30 mouse cellular contexts compared by ENCODE assay signal in genomic region chr10:75844800-75845199, GRCm38 (mm10). TPM values are rescaled to one million over a fixed set of nuclear protein-coding genes. Genes with fewer than 3 reads are reported as not detected.
DNase-seq lines count a peak whose midpoint lies in the region; ATAC-seq and TF ChIP-seq lines count a peak whose summit lies in the region.
"Had no signal": no experiment of that assay in that cellular context is flagged by ENCODE, and none has a peak within 500 bp of the region (broad histone marks: within the 10 kb centered on the region; RNA-seq: fewer than 3 reads in every experiment).

No protein-coding gene starts in this region.

- TF ChIP-seq EP300 in liver, postnatal 0 days (IDR thresholded peaks at IDR 0.05; ENCODE audit: low read depth), result 0 out of 2 replicates have a peak, but pooled peaks have one; percentile 7

- H3K9ac ChIP-seq in intestine, postnatal 0 days (ENCODE audit: low read depth, low read length), result no peak overlapping the region
- H3K9ac ChIP-seq in intestine, embryonic 16.5 days (ENCODE audit: low read depth, low read length), result no peak overlapping the region
- H3K9ac ChIP-seq in midbrain, embryonic 16.5 days (ENCODE audit: low read depth, low read length), result no peak overlapping the region
- H3K9ac ChIP-seq in liver, postnatal 0 days (replicated peaks), result no peak overlapping the region
- H3K9ac ChIP-seq: forebrain, embryonic 15.5 days; limb, embryonic 12.5 days; lung, embryonic 15.5 days had no signal

- H3K9me3 ChIP-seq in intestine, postnatal 0 days (ENCODE audit: control insufficient read depth), result no peaks in the 10 kb centered on the region
- no peaks in the 10 kb centered on the region for H3K9me3 ChIP-seq in intestine, embryonic 16.5 days (ENCODE audit: control insufficient read depth, low read length)
- no peaks in the 10 kb centered on the region for H3K9me3 ChIP-seq in midbrain, embryonic 10.5 days (replicated peaks)
- no peaks in the 10 kb centered on the region for H3K9me3 ChIP-seq in midbrain, embryonic 16.5 days (replicated peaks; ENCODE audit: control insufficient read depth, low read length, poor library complexity, severe bottlenecking)
- no peaks in the 10 kb centered on the region for H3K9me3 ChIP-seq in liver, postnatal 0 days (ENCODE audit: low read length)
- H3K9me3 ChIP-seq: forebrain, embryonic 15.5 days; hindbrain, embryonic 10.5 days; limb, embryonic 12.5 days; lung, embryonic 15.5 days had no signal

- TF ChIP-seq CTCF in intestine, postnatal 0 days (IDR thresholded peaks at IDR 0.05; ENCODE audit: low read depth), result 0 out of 2 replicates have a peak, but pooled peaks have one; percentile 11
- TF ChIP-seq CTCF in liver, postnatal 0 days (IDR thresholded peaks at IDR 0.05; ENCODE audit: low read depth), result peak; percentile 36

- no peaks in the 10 kb centered on the region for H3K4me1 ChIP-seq in intestine, postnatal 0 days (replicated peaks; ENCODE audit: control insufficient read depth, insufficient read depth, low read length)
- H3K4me1 ChIP-seq in intestine, embryonic 16.5 days (ENCODE audit: control insufficient read depth, insufficient read depth, low read length), result no peaks in the 10 kb centered on the region
- H3K4me1 ChIP-seq in midbrain, embryonic 10.5 days, result peaks cover 15% of the 10 kb centered on the region
- no peaks in the 10 kb centered on the region for H3K4me1 ChIP-seq in midbrain, embryonic 16.5 days (ENCODE audit: control insufficient read depth, insufficient read depth, low read length)
- H3K4me1 ChIP-seq in liver, postnatal 0 days (ENCODE audit: insufficient read depth), result peaks cover 22% of the 10 kb centered on the region
- H3K4me1 ChIP-seq: forebrain, embryonic 15.5 days; limb, embryonic 12.5 days; lung, embryonic 15.5 days had no signal

- WGBS in intestine, postnatal 0 days, result 61% methylated on average over 1 of the region's 1 CpGs
- WGBS in intestine, embryonic 16.5 days, result 51% methylated on average over 1 of the region's 1 CpGs
- 84% methylated on average over 1 of the region's 1 CpGs for WGBS in midbrain, embryonic 10.5 days
- 34% methylated on average over 1 of the region's 1 CpGs for WGBS in midbrain, embryonic 16.5 days
- 58% methylated on average over 1 of the region's 1 CpGs for WGBS in liver, postnatal 0 days (ENCODE audit: insufficient replicate concordance)

- no peak overlapping the region for H3K4me3 ChIP-seq in intestine, postnatal 0 days (ENCODE audit: low read depth, low read length)
- H3K4me3 ChIP-seq in intestine, embryonic 16.5 days (ENCODE audit: low read length), result no peak overlapping the region
- H3K4me3 ChIP-seq in midbrain, embryonic 10.5 days, result no peak overlapping the region
- no peak overlapping the region for H3K4me3 ChIP-seq in midbrain, embryonic 16.5 days (ENCODE audit: low read depth, low read length)
- no peak overlapping the region for H3K4me3 ChIP-seq in liver, postnatal 0 days (ENCODE audit: low read depth, low read length)
- H3K4me3 ChIP-seq: forebrain, embryonic 15.5 days; hindbrain, embryonic 10.5 days; limb, embryonic 12.5 days; lung, embryonic 15.5 days had no signal

- H3K27ac ChIP-seq in intestine, postnatal 0 days (ENCODE audit: low read depth, low read length), result no peak overlapping the region
- H3K27ac ChIP-seq in intestine, embryonic 16.5 days (ENCODE audit: low read length), result no peak overlapping the region
- H3K27ac ChIP-seq in midbrain, embryonic 10.5 days (replicated peaks), result 0 out of 2 replicates have a peak overlapping the region, but pooled peaks have one; percentile 38
- H3K27ac ChIP-seq in midbrain, embryonic 16.5 days (ENCODE audit: low read length), result no peak overlapping the region
- H3K27ac ChIP-seq in liver, postnatal 0 days (ENCODE audit: low read depth), result peak overlapping the region; percentile 68
- H3K27ac ChIP-seq: forebrain, embryonic 15.5 days; hindbrain, embryonic 10.5 days; hindbrain, postnatal 0 days; limb, embryonic 12.5 days; lung, embryonic 15.5 days; macrophage had no signal

- no peak for ATAC-seq in intestine, postnatal 0 days
- ATAC-seq in intestine, embryonic 16.5 days, result no peak
- ATAC-seq in midbrain, embryonic 16.5 days, result no peak
- ATAC-seq in erythroid progenitor cell, adult 5-6 weeks (replicated peaks; ENCODE audit: low FRiP score, poor library complexity, severe bottlenecking), result peak; percentile 7
- peak; percentile 80 for ATAC-seq in liver, postnatal 0 days
- ATAC-seq: forebrain, embryonic 15.5 days; hindbrain, postnatal 0 days had no signal

- DNase-seq in midbrain, embryonic 10.5 days (ENCODE audit: low spot score), result no peak
- no peak for DNase-seq in liver, postnatal 0 days
- DNase-seq in right cerebral cortex, postnatal 4 days, result no peak
- DNase-seq: adrenal gland, adult 2 months; cerebellum, adult 9-10 months; kidney, adult 8-10 months; right cerebral cortex, postnatal 14 days had no signal

- H3K4me2 ChIP-seq in intestine, postnatal 0 days (replicated peaks; ENCODE audit: low read depth), result no peak overlapping the region
- no peak overlapping the region for H3K4me2 ChIP-seq in intestine, embryonic 16.5 days (ENCODE audit: low read depth, low read length)
- H3K4me2 ChIP-seq in midbrain, embryonic 16.5 days (ENCODE audit: low read length), result no peak overlapping the region
- no peak overlapping the region for H3K4me2 ChIP-seq in liver, postnatal 0 days (ENCODE audit: low read depth, low read length)
- H3K4me2 ChIP-seq: forebrain, embryonic 15.5 days; limb, embryonic 12.5 days; lung, embryonic 15.5 days; midbrain, embryonic 11.5 days had no signal

- H3K36me3 ChIP-seq in intestine, postnatal 0 days (ENCODE audit: control insufficient read depth, insufficient read depth), result no peaks in the 10 kb centered on the region
- no peaks in the 10 kb centered on the region for H3K36me3 ChIP-seq in intestine, embryonic 16.5 days (ENCODE audit: control insufficient read depth, insufficient read depth, low read length)
- H3K36me3 ChIP-seq in midbrain, embryonic 10.5 days, result no peaks in the 10 kb centered on the region
- H3K36me3 ChIP-seq in midbrain, embryonic 16.5 days (ENCODE audit: control insufficient read depth, insufficient read depth, low read length), result no peaks in the 10 kb centered on the region
- no peaks in the 10 kb centered on the region for H3K36me3 ChIP-seq in liver, postnatal 0 days (replicated peaks; ENCODE audit: insufficient read depth, low read length)
- H3K36me3 ChIP-seq: forebrain, embryonic 15.5 days; hindbrain, embryonic 10.5 days; limb, embryonic 12.5 days; lung, embryonic 15.5 days had no signal

- no peaks in the 10 kb centered on the region for H3K27me3 ChIP-seq in intestine, postnatal 0 days (replicated peaks; ENCODE audit: control insufficient read depth, insufficient read depth, low read length)
- H3K27me3 ChIP-seq in intestine, embryonic 16.5 days (replicated peaks; ENCODE audit: control insufficient read depth, insufficient read depth, low read length), result no peaks in the 10 kb centered on the region
- H3K27me3 ChIP-seq in midbrain, embryonic 10.5 days (ENCODE audit: low read depth, poor library complexity, severe bottlenecking), result no peaks in the 10 kb centered on the region
- no peaks in the 10 kb centered on the region; the same call in 1 of the 2 replicates for H3K27me3 ChIP-seq in midbrain, embryonic 16.5 days (ENCODE audit: control insufficient read depth, insufficient read depth, low read depth, low read length)
- H3K27me3 ChIP-seq in liver, postnatal 0 days (ENCODE audit: insufficient read depth, low read length), result no peaks in the 10 kb centered on the region
- H3K27me3 ChIP-seq: forebrain, embryonic 15.5 days; limb, embryonic 12.5 days; lung, embryonic 15.5 days had no signal

RNA-seq across cellular contexts. Expression of gene Gstt2, which starts 7.6 kb away (rescaled TPM):
- polyA plus RNA-seq in intestine, postnatal 0 days (2015; fragmentation: Nextera tagmentation; extraction: Ambion mirVana), result 74.4 and 81.5 TPM in 2 replicates
- 78.3 and 83.7 TPM in 2 replicates for polyA plus RNA-seq in intestine, embryonic 16.5 days (2015; fragmentation: Nextera tagmentation; extraction: Ambion mirVana)
- 7.6 and 8.3 TPM in 2 replicates for polyA plus RNA-seq in midbrain, embryonic 10.5 days (2016; fragmentation: Nextera tagmentation; extraction: Ambion mirVana)
- 7.0 TPM in 2 replicates for polyA plus RNA-seq in midbrain, embryonic 16.5 days (2015; fragmentation: Nextera tagmentation; extraction: Ambion mirVana)
- 18.4 and 20.5 TPM in 2 replicates for total RNA-seq in erythroid progenitor cell, adult 5-6 weeks (2015; ENCODE audit: low replicate concordance)
- 9.8 and 42.0 TPM in 2 replicates for total RNA-seq in erythroid progenitor cell, adult 5-6 weeks (2017; ENCODE audit: low replicate concordance)
- 148 and 175 TPM in 2 replicates for polyA plus RNA-seq in liver, postnatal 0 days (2015; fragmentation: Nextera tagmentation; extraction: Ambion mirVana)

RNA-seq across cellular contexts. Expression of gene Mif, which starts 15.2 kb away (rescaled TPM):
- 489 and 529 TPM in 2 replicates for polyA plus RNA-seq in intestine, postnatal 0 days (2015; fragmentation: Nextera tagmentation; extraction: Ambion mirVana)
- 1,982 and 2,201 TPM in 2 replicates for polyA plus RNA-seq in intestine, embryonic 16.5 days (2015; fragmentation: Nextera tagmentation; extraction: Ambion mirVana)
- polyA plus RNA-seq in midbrain, embryonic 10.5 days (2016; fragmentation: Nextera tagmentation; extraction: Ambion mirVana), result 2,515 and 3,289 TPM in 2 replicates
- polyA plus RNA-seq in midbrain, embryonic 16.5 days (2015; fragmentation: Nextera tagmentation; extraction: Ambion mirVana), result 1,399 and 1,460 TPM in 2 replicates
- 49.4 and 54.9 TPM in 2 replicates for total RNA-seq in erythroid progenitor cell, adult 5-6 weeks (2015; ENCODE audit: low replicate concordance)
- 14.8 and 26.6 TPM in 2 replicates for total RNA-seq in erythroid progenitor cell, adult 5-6 weeks (2017; ENCODE audit: low replicate concordance)
- 1,043 and 1,160 TPM in 2 replicates for polyA plus RNA-seq in liver, postnatal 0 days (2015; fragmentation: Nextera tagmentation; extraction: Ambion mirVana)

RNA-seq across cellular contexts. Expression of gene Gstt4, which starts 22.5 kb away (rescaled TPM):
- not detected in 2 replicates for polyA plus RNA-seq in intestine, postnatal 0 days (2015; fragmentation: Nextera tagmentation; extraction: Ambion mirVana)
- not detected in 2 replicates for polyA plus RNA-seq in intestine, embryonic 16.5 days (2015; fragmentation: Nextera tagmentation; extraction: Ambion mirVana)
- not detected in 2 replicates for polyA plus RNA-seq in midbrain, embryonic 10.5 days (2016; fragmentation: Nextera tagmentation; extraction: Ambion mirVana)
- not detected in 2 replicates for polyA plus RNA-seq in midbrain, embryonic 16.5 days (2015; fragmentation: Nextera tagmentation; extraction: Ambion mirVana)
- total RNA-seq in erythroid progenitor cell, adult 5-6 weeks (2015; ENCODE audit: low replicate concordance), result not detected in 2 replicates
- total RNA-seq in erythroid progenitor cell, adult 5-6 weeks (2017; ENCODE audit: low replicate concordance), result not detected in 2 replicates
- not detected in 2 replicates for polyA plus RNA-seq in liver, postnatal 0 days (2015; fragmentation: Nextera tagmentation; extraction: Ambion mirVana)
- total RNA-seq: adrenal gland, adult 2 months; gastrocnemius, postnatal 4 days; hindbrain, postnatal 0 days; layer of hippocampus, adult 18-20 months; layer of hippocampus, postnatal 25 days; left cerebral cortex, postnatal 10 days; neutrophil, adult 5-6 weeks had no signal
- polyA plus RNA-seq: adrenal gland, adult 2 months; C2C12; cortical plate, adult 2 months; embryonic facial prominence, embryonic 11.5 days; erythroblast, embryonic 14.5 days; forebrain, embryonic 15.5 days; heart, embryonic 14.5 days; hindbrain, embryonic 10.5 days; hindbrain, postnatal 0 days; limb, embryonic 12.5 days; lung, embryonic 15.5 days; macrophage; midbrain, embryonic 11.5 days; spleen, adult 2 months; stomach, embryonic 14.5 days had no signal

RNA-seq across cellular contexts. Expression of gene Gstt1, which starts 46.4 kb away (rescaled TPM):
- polyA plus RNA-seq in intestine, postnatal 0 days (2015; fragmentation: Nextera tagmentation; extraction: Ambion mirVana), result 11.6 and 14.4 TPM in 2 replicates
- 16.4 and 19.2 TPM in 2 replicates for polyA plus RNA-seq in intestine, embryonic 16.5 days (2015; fragmentation: Nextera tagmentation; extraction: Ambion mirVana)
- polyA plus RNA-seq in midbrain, embryonic 10.5 days (2016; fragmentation: Nextera tagmentation; extraction: Ambion mirVana), result 3.0 and 4.7 TPM in 2 replicates
- 18.7 and 20.3 TPM in 2 replicates for polyA plus RNA-seq in midbrain, embryonic 16.5 days (2015; fragmentation: Nextera tagmentation; extraction: Ambion mirVana)
- 25.6 and 29.3 TPM in 2 replicates for total RNA-seq in erythroid progenitor cell, adult 5-6 weeks (2015; ENCODE audit: low replicate concordance)
- 18.0 and 25.6 TPM in 2 replicates for total RNA-seq in erythroid progenitor cell, adult 5-6 weeks (2017; ENCODE audit: low replicate concordance)
- 77.5 and 78.5 TPM in 2 replicates for polyA plus RNA-seq in liver, postnatal 0 days (2015; fragmentation: Nextera tagmentation; extraction: Ambion mirVana)
- total RNA-seq: neutrophil, adult 5-6 weeks had no signal

RNA-seq across cellular contexts. Expression of gene Derl3, which starts 48.4 kb away (rescaled TPM):
- polyA plus RNA-seq in intestine, postnatal 0 days (2015; fragmentation: Nextera tagmentation; extraction: Ambion mirVana), result 2.8 and 3.7 TPM in 2 replicates
- polyA plus RNA-seq in intestine, embryonic 16.5 days (2015; fragmentation: Nextera tagmentation; extraction: Ambion mirVana), result 6.8 and 9.7 TPM in 2 replicates
- polyA plus RNA-seq in midbrain, embryonic 10.5 days (2016; fragmentation: Nextera tagmentation; extraction: Ambion mirVana), result 1.4 and 1.8 TPM in 2 replicates
- polyA plus RNA-seq in midbrain, embryonic 16.5 days (2015; fragmentation: Nextera tagmentation; extraction: Ambion mirVana), result 1.1 and 1.4 TPM in 2 replicates
- total RNA-seq in erythroid progenitor cell, adult 5-6 weeks (2015; ENCODE audit: low replicate concordance), result not detected in 2 replicates
- not detected in 2 replicates for total RNA-seq in erythroid progenitor cell, adult 5-6 weeks (2017; ENCODE audit: low replicate concordance)
- polyA plus RNA-seq in liver, postnatal 0 days (2015; fragmentation: Nextera tagmentation; extraction: Ambion mirVana), result 0.52 and 0.95 TPM in 2 replicates
- polyA plus RNA-seq: erythroblast, embryonic 14.5 days; macrophage had no signal

Comparison
In these comparisons a context has a peak if more than half of its experiments do, and no peak if none do; other contexts are left out.
1. H3K27ac ChIP-seq: peak in midbrain, embryonic 10.5 days (single experiment) and liver, postnatal 0 days (single experiment); none in intestine, postnatal 0 days (single experiment), intestine, embryonic 16.5 days (single experiment) and midbrain, embryonic 16.5 days (single experiment).
2. ATAC-seq: peak in erythroid progenitor cell, adult 5-6 weeks (single experiment) and liver, postnatal 0 days (single experiment); none in intestine, postnatal 0 days (single experiment), intestine, embryonic 16.5 days (single experiment) and midbrain, embryonic 16.5 days (single experiment).